Mouse (Mus musculus): ENCODE results near the gene Phf19. TPM values are rescaled to one million over a fixed set of nuclear protein-coding genes. Genes with fewer than 3 reads are reported as not detected.

Phf19 gene
- polyA plus RNA-seq (2016; fragmentation: Nextera tagmentation; extraction: Ambion mirVana): 3.1 and 3.9 TPM in 2 replicates

GRCm38 (mm10) chr2:34913218-34914068 is at the start of gene Phf19:
Gene Phf19, minus strand, starts transcription at chr2:34914026.
- Histone ChIP-seq H3K27ac (peak within 1 kb of the TSS; percentile 81), H3K27me3 (ENCODE audit: insufficient read depth, poor library complexity, severe bottlenecking) (peaks cover 57% of the 10 kb centered on the region), H3K9me3 (no peaks in the 10 kb centered on the region), H3K4me3 (peak within 1 kb of the TSS; percentile 66), H3K4me1 (peaks cover 33% of the 10 kb centered on the region), H3K36me3 (no peaks in the 10 kb centered on the region)
- WGBS: under 1% methylated on average over 64 of the region's 64 CpGs
- DNase-seq (ENCODE audit: low spot score): no peak

GRCm38 (mm10) chr2:34963371-34963956 is 49.6 kb upstream of the Phf19 start:
- DNase-seq (ENCODE audit: low spot score): no peak
- Histone ChIP-seq H3K9me3 (no peaks in the 10 kb centered on the region), H3K27ac (no peak overlapping the region), H3K36me3 (no peaks in the 10 kb centered on the region), H3K4me3 (no peak overlapping the region), H3K27me3 (ENCODE audit: insufficient read depth, poor library complexity, severe bottlenecking) (peaks cover 8% of the 10 kb centered on the region), H3K4me1 (peaks cover 24% of the 10 kb centered on the region)
- 81% methylated on average over 13 of the region's 13 CpGs for WGBS

- H3K4me1 ChIP-seq: peaks cover 24% of the 10 kb centered on the region
- no peak for DNase-seq (ENCODE audit: low spot score)
- peaks cover 8% of the 10 kb centered on the region for H3K27me3 ChIP-seq (ENCODE audit: insufficient read depth, poor library complexity, severe bottlenecking)
- no peak overlapping the region for H3K27ac ChIP-seq
- H3K9me3 ChIP-seq: no peaks in the 10 kb centered on the region
- WGBS: 81% methylated on average over 9 of the region's 9 CpGs
- H3K36me3 ChIP-seq: no peaks in the 10 kb centered on the region
- no peak overlapping the region for H3K4me3 ChIP-seq
Observed at GRCm38 (mm10) chr2:34962893-34963292, 49.1 kb upstream of the Phf19 start.

GRCm38 (mm10) chr2:34962211-34962610 is 48.4 kb upstream of the Phf19 start:
- Histone ChIP-seq H3K36me3 (no peaks in the 10 kb centered on the region), H3K27ac (no peak overlapping the region), H3K4me3 (no peak overlapping the region), H3K27me3 (ENCODE audit: insufficient read depth, poor library complexity, severe bottlenecking) (peaks cover 8% of the 10 kb centered on the region), H3K4me1 (peaks cover 24% of the 10 kb centered on the region), H3K9me3 (no peaks in the 10 kb centered on the region)
- 76% methylated on average over 2 of the region's 2 CpGs for WGBS
- DNase-seq (ENCODE audit: low spot score): no peak

- peaks cover 24% of the 10 kb centered on the region for H3K4me1 ChIP-seq
- peak within 1 kb of the TSS; percentile 56 for H3K4me3 ChIP-seq
- DNase-seq (ENCODE audit: low spot score): no peak
- WGBS: 11% methylated on average over 20 of the region's 20 CpGs
- H3K27ac ChIP-seq: peak within 1 kb of the TSS; percentile 74; the same call in 1 of the 2 replicates
- H3K27me3 ChIP-seq (ENCODE audit: insufficient read depth, poor library complexity, severe bottlenecking): peaks cover 8% of the 10 kb centered on the region
- H3K36me3 ChIP-seq: no peaks in the 10 kb centered on the region
- H3K9me3 ChIP-seq: no peaks in the 10 kb centered on the region
Observed at GRCm38 (mm10) chr2:34961481-34962036, 47.7 kb upstream of the Phf19 start, which contains the start of gene Traf1. Gene Traf1, minus strand, starts transcription at chr2:34961772.

- Histone ChIP-seq H3K36me3 (no peaks in the 10 kb centered on the region), H3K4me3 (peak overlapping the region; percentile 56), H3K27ac (peak overlapping the region; percentile 74; the same call in 1 of the 2 replicates), H3K9me3 (no peaks in the 10 kb centered on the region), H3K27me3 (ENCODE audit: insufficient read depth, poor library complexity, severe bottlenecking) (peaks cover 8% of the 10 kb centered on the region), H3K4me1 (peaks cover 23% of the 10 kb centered on the region)
- WGBS: 62% methylated on average over 6 of the region's 6 CpGs
- no peak for DNase-seq (ENCODE audit: low spot score)
Observed at GRCm38 (mm10) chr2:34960966-34961365, 47.1 kb upstream of the Phf19 start.

GRCm38 (mm10) chr2:34960466-34960865 is 46.6 kb upstream of the Phf19 start:
- Histone ChIP-seq H3K4me1 (peaks cover 18% of the 10 kb centered on the region), H3K9me3 (no peaks in the 10 kb centered on the region), H3K27me3 (ENCODE audit: insufficient read depth, poor library complexity, severe bottlenecking) (peaks cover 8% of the 10 kb centered on the region), H3K27ac (no peak overlapping the region), H3K4me3 (no peak overlapping the region), H3K36me3 (no peaks in the 10 kb centered on the region)
- no peak for DNase-seq (ENCODE audit: low spot score)
- WGBS: 80% methylated on average over 5 of the region's 5 CpGs

GRCm38 (mm10) chr2:34958582-34958981 is 44.8 kb upstream of the Phf19 start:
- Histone ChIP-seq H3K4me1 (peaks cover 13% of the 10 kb centered on the region), H3K36me3 (no peaks in the 10 kb centered on the region), H3K4me3 (no peak overlapping the region), H3K27ac (no peak overlapping the region), H3K27me3 (ENCODE audit: insufficient read depth, poor library complexity, severe bottlenecking) (peaks cover 8% of the 10 kb centered on the region), H3K9me3 (no peaks in the 10 kb centered on the region)
- WGBS: 88% methylated on average over 7 of the region's 7 CpGs
- DNase-seq (ENCODE audit: low spot score): no peak

- H3K27me3 ChIP-seq (ENCODE audit: insufficient read depth, poor library complexity, severe bottlenecking): peaks cover 8% of the 10 kb centered on the region
- H3K36me3 ChIP-seq: no peaks in the 10 kb centered on the region
- WGBS: 73% methylated on average over 7 of the region's 7 CpGs
- H3K4me3 ChIP-seq: no peak overlapping the region
- no peak for DNase-seq (ENCODE audit: low spot score)
- peaks cover 10% of the 10 kb centered on the region for H3K4me1 ChIP-seq
- no peak overlapping the region for H3K27ac ChIP-seq
- no peaks in the 10 kb centered on the region for H3K9me3 ChIP-seq
Observed at GRCm38 (mm10) chr2:34958036-34958435, 44.2 kb upstream of the Phf19 start.

- Histone ChIP-seq H3K27me3 (ENCODE audit: insufficient read depth, poor library complexity, severe bottlenecking) (peaks cover 8% of the 10 kb centered on the region), H3K27ac (no peak overlapping the region), H3K9me3 (no peaks in the 10 kb centered on the region), H3K36me3 (no peaks in the 10 kb centered on the region), H3K4me1 (peaks cover 13% of the 10 kb centered on the region), H3K4me3 (no peak overlapping the region)
- 52% methylated on average over 1 of the region's 1 CpGs for WGBS
- DNase-seq (ENCODE audit: low spot score): no peak
Observed at GRCm38 (mm10) chr2:34957405-34957804, 43.6 kb upstream of the Phf19 start.

GRCm38 (mm10) chr2:34956941-34957340 is 43.1 kb upstream of the Phf19 start:
- no peak overlapping the region for H3K4me3 ChIP-seq
- no peaks in the 10 kb centered on the region for H3K9me3 ChIP-seq
- no peaks in the 10 kb centered on the region for H3K36me3 ChIP-seq
- H3K4me1 ChIP-seq: peaks cover 13% of the 10 kb centered on the region
- no peak overlapping the region for H3K27ac ChIP-seq
- no peak for DNase-seq (ENCODE audit: low spot score)
- H3K27me3 ChIP-seq (ENCODE audit: insufficient read depth, poor library complexity, severe bottlenecking): peaks cover 8% of the 10 kb centered on the region
- 62% methylated on average over 5 of the region's 5 CpGs for WGBS

GRCm38 (mm10) chr2:34954344-34954743 is 40.5 kb upstream of the Phf19 start:
- Histone ChIP-seq H3K4me3 (no peak overlapping the region), H3K4me1 (peaks cover 3% of the 10 kb centered on the region; the same call in 1 of the 2 replicates), H3K27me3 (ENCODE audit: insufficient read depth, poor library complexity, severe bottlenecking) (no peaks in the 10 kb centered on the region; the same call in 1 of the 2 replicates), H3K36me3 (no peaks in the 10 kb centered on the region), H3K27ac (no peak overlapping the region), H3K9me3 (no peaks in the 10 kb centered on the region)
- DNase-seq (ENCODE audit: low spot score): no peak

GRCm38 (mm10) chr2:34953547-34954116 is 39.8 kb upstream of the Phf19 start:
- Histone ChIP-seq H3K4me1 (peaks cover 3% of the 10 kb centered on the region; the same call in 1 of the 2 replicates), H3K27ac (no peak overlapping the region), H3K9me3 (no peaks in the 10 kb centered on the region), H3K4me3 (no peak overlapping the region), H3K27me3 (ENCODE audit: insufficient read depth, poor library complexity, severe bottlenecking) (no peaks in the 10 kb centered on the region; the same call in 1 of the 2 replicates), H3K36me3 (no peaks in the 10 kb centered on the region)
- no peak for DNase-seq (ENCODE audit: low spot score)
- WGBS: 64% methylated on average over 2 of the region's 2 CpGs

All from heart, embryonic 10.5 days (tissue).